Mouse (Mus musculus) lung, embryonic 14.5 days (tissue): ENCODE measurements around the gene Slc22a23. TPM values are rescaled to one million over a fixed set of nuclear protein-coding genes. Genes with fewer than 3 reads are reported as not detected.

Source experiments
- ATAC-seq: fragments of 200-750 bp; cut with Nextera tagmentation; 2 replicates; pipeline ENCODE4 v1.8.0; 2017; ENCODE audit warnings: mild to moderate bottlenecking, moderate TSS enrichment, moderate library complexity; ENCODE audit not compliant: insufficient read depth
- DNase-seq: peaks from one replicate; pipeline ENCODE4 v3.0.0-alpha.2; 2015
- H3K27ac ChIP-seq: fragments of 300-500 bp; sonication (generic); 2 replicates; pipeline ENCODE4 v1.5.1; 2014; ENCODE audit warnings: low read depth, mild to moderate bottlenecking, moderate library complexity
- H3K27me3 ChIP-seq: fragments of 300-500 bp; sonication (generic); 2 replicates; pipeline ENCODE4 v1.6.1; 2014; ENCODE audit warnings: low read length, control low read depth; ENCODE audit not compliant: insufficient read depth
- H3K36me3 ChIP-seq: fragments of 300-500 bp; sonication (generic); 2 replicates; pipeline ENCODE4 v1.6.1; 2014; ENCODE audit warnings: control low read depth; ENCODE audit not compliant: insufficient read depth
- H3K4me1 ChIP-seq: fragments of 300-500 bp; sonication (generic); 2 replicates; pipeline ENCODE4 v1.6.1; 2014; ENCODE audit warnings: antibody characterized with exemption, control low read depth; ENCODE audit not compliant: insufficient read depth
- H3K4me2 ChIP-seq: fragments of 300-500 bp; sonication (generic); 2 replicates; pipeline ENCODE4 v1.6.1; 2014; ENCODE audit warnings: mild to moderate bottlenecking
- H3K4me3 ChIP-seq: fragments of 300-500 bp; sonication (generic); 2 replicates; pipeline ENCODE4 v1.5.1; 2014; ENCODE audit warnings: low read depth, low read length
- H3K9ac ChIP-seq: fragments of 300-500 bp; sonication (generic); 2 replicates; pipeline ENCODE4 v1.6.1; 2014
- H3K9me3 ChIP-seq: fragments of 300-500 bp; sonication (generic); 2 replicates; pipeline ENCODE4 v1.6.1; 2016; ENCODE audit warnings: low read depth, low read length, control low read depth
- CTCF ChIP-seq: IDR thresholded peaks from 2 replicates; pipeline ENCODE4 v1.5.1; 2016; ENCODE audit warnings: antibody characterized with exemption, low read depth
- WGBS: fragments of 180-500 bp; shearing (Covaris S2); extraction: QIAGEN DNeasy Blood & Tissue Kit; methylation state at CpG from one replicate; pipeline ENCODE4 v1.1.7; 2014; 5-methylcytosine and 5-hydroxymethylcytosine counted together
- polyA plus RNA-seq: library from polyadenylated mRNA; unstranded; fragments of >200 nt; fragmentation: Nextera tagmentation; extraction: Ambion mirVana; gene quantifications from 2 replicates; pipeline ENCODE4 v1.2.1, GENCODE M21; 2014

The Slc22a23 gene
- polyA plus RNA-seq, 1 experiment from 2014 or later = 7.5 TPM

GRCm38 (mm10) chr13:34162491-34163303 lies 182.3 kb downstream of the Slc22a23 start, which contains the start of gene Psmg4:
Psmg4 (plus strand) TSS chr13:34162964.
- WGBS = 2% methylated on average over 44 of the region's 44 CpGs
- peaks cover 12% of the 10 kb centered on the region for H3K4me1 ChIP-seq
- ATAC-seq = peak; percentile 97
- peak; percentile 94 for DNase-seq
- H3K9ac ChIP-seq = peak within 1 kb of the TSS; percentile 66
- peak within 1 kb of the TSS; percentile 66 for H3K4me3 ChIP-seq
- H3K27ac ChIP-seq = peak within 1 kb of the TSS; percentile 97
- peaks cover 8% of the 10 kb centered on the region; the same call in 1 of the 2 replicates for H3K36me3 ChIP-seq
- no peaks in the 10 kb centered on the region for H3K27me3 ChIP-seq
- H3K9me3 ChIP-seq = no peaks in the 10 kb centered on the region
- no peak for TF ChIP-seq CTCF
- H3K4me2 ChIP-seq = peak within 1 kb of the TSS; percentile 79

- H3K4me3 ChIP-seq = no peak overlapping the region
- ATAC-seq = no peak
- no peaks in the 10 kb centered on the region for H3K27me3 ChIP-seq
- no peak for DNase-seq
- peaks cover 12% of the 10 kb centered on the region for H3K4me1 ChIP-seq
- no peak for TF ChIP-seq CTCF
- no peaks in the 10 kb centered on the region for H3K9me3 ChIP-seq
- no peak overlapping the region for H3K9ac ChIP-seq
- no peak overlapping the region for H3K27ac ChIP-seq
- no peak overlapping the region for H3K4me2 ChIP-seq
- WGBS = 85% methylated on average over 1 of the region's 1 CpGs
- H3K36me3 ChIP-seq = no peaks in the 10 kb centered on the region
These were observed 185.1 kb downstream of the Slc22a23 start for GRCm38 (mm10) chr13:34159926-34160325.

GRCm38 (mm10) chr13:34157596-34158157 lies 187.3 kb downstream of the Slc22a23 start:
- 88% methylated on average over 3 of the region's 3 CpGs for WGBS
- no peak for TF ChIP-seq CTCF
- Histone ChIP-seq H3K9ac (no peak overlapping the region), H3K9me3 (no peaks in the 10 kb centered on the region), H3K27me3 (no peaks in the 10 kb centered on the region), H3K27ac (no peak overlapping the region), H3K4me1 (peaks cover 4% of the 10 kb centered on the region; the same call in 1 of the 2 replicates), H3K4me2 (no peak overlapping the region), H3K36me3 (no peaks in the 10 kb centered on the region), H3K4me3 (no peak overlapping the region)
- DNase-seq (no peak), ATAC-seq (no peak)

- H3K36me3 ChIP-seq = no peaks in the 10 kb centered on the region
- ATAC-seq (no peak), DNase-seq (no peak)
- H3K27ac ChIP-seq = no peak overlapping the region
- no peak overlapping the region for H3K9ac ChIP-seq
- no peak overlapping the region for H3K4me3 ChIP-seq
- H3K4me1 ChIP-seq = no peaks in the 10 kb centered on the region
- no peaks in the 10 kb centered on the region for H3K9me3 ChIP-seq
- H3K27me3 ChIP-seq = no peaks in the 10 kb centered on the region
- WGBS = 65% methylated on average over 2 of the region's 2 CpGs
- no peak for TF ChIP-seq CTCF
- H3K4me2 ChIP-seq = no peak overlapping the region
These were observed 188.2 kb downstream of the Slc22a23 start for GRCm38 (mm10) chr13:34156840-34157185.

- Histone ChIP-seq H3K4me1 (no peaks in the 10 kb centered on the region), H3K9ac (no peak overlapping the region), H3K4me3 (no peak overlapping the region), H3K27ac (no peak overlapping the region; the same call in 1 of the 2 replicates), H3K4me2 (no peak overlapping the region), H3K36me3 (no peaks in the 10 kb centered on the region), H3K27me3 (no peaks in the 10 kb centered on the region), H3K9me3 (no peaks in the 10 kb centered on the region)
- 44% methylated on average over 8 of the region's 8 CpGs for WGBS
- no peak for TF ChIP-seq CTCF
- ATAC-seq (peak; percentile 26; the same call in 1 of the 2 replicates), DNase-seq (no peak)
These were observed 188.7 kb downstream of the Slc22a23 start for GRCm38 (mm10) chr13:34156133-34156839.

GRCm38 (mm10) chr13:34154931-34155272 lies 190.1 kb downstream of the Slc22a23 start:
- TF ChIP-seq CTCF = peak; percentile 80
- Histone ChIP-seq H3K9ac (no peak overlapping the region), H3K4me3 (peak overlapping the region; percentile 22; the same call in 1 of the 2 replicates), H3K4me2 (peak overlapping the region; percentile 51), H3K27ac (no peak overlapping the region), H3K9me3 (no peaks in the 10 kb centered on the region), H3K36me3 (no peaks in the 10 kb centered on the region), H3K4me1 (peaks cover 2% of the 10 kb centered on the region; the same call in 1 of the 2 replicates), H3K27me3 (no peaks in the 10 kb centered on the region)
- DNase-seq (peak; percentile 85), ATAC-seq (no peak)
- 22% methylated on average over 3 of the region's 3 CpGs for WGBS
